Mouse (Mus musculus) hindbrain, postnatal 0 days (tissue): ENCODE data around the gene Txlng. TPM values are rescaled to one million over a fixed set of nuclear protein-coding genes. Genes with fewer than 3 reads are reported as not detected.
"Not testable (repeated sequence)": the region's sequence is repeated elsewhere in the genome, so short reads cannot be mapped to it uniquely, and the experiment has no call there.

ENCODE experiments used
- ATAC-seq: fragments of 200-750 bp; cut with Nextera tagmentation; 2 replicates; pipeline ENCODE4 v1.8.0; 2017; ENCODE audit warnings: mild to moderate bottlenecking, moderate TSS enrichment, moderate library complexity
- DNase-seq: peaks from one replicate; pipeline ENCODE4 v3.0.0-alpha.2; 2015; ENCODE audit warnings: low spot score
- H3K27ac ChIP-seq: fragments of 300-500 bp; sonication (generic); 2 replicates; pipeline ENCODE4 v1.5.1; 2014; ENCODE audit warnings: mild to moderate bottlenecking
- H3K27me3 ChIP-seq: fragments of 300-500 bp; sonication (generic); 2 replicates; pipeline ENCODE4 v1.6.1; 2014; ENCODE audit warnings: low read length, mixed read lengths; ENCODE audit not compliant: insufficient read depth
- H3K36me3 ChIP-seq: fragments of 300-500 bp; sonication (generic); 2 replicates; pipeline ENCODE4 v1.6.1; 2014; ENCODE audit warnings: low read length, mixed read lengths; ENCODE audit not compliant: insufficient read depth
- H3K4me1 ChIP-seq: fragments of 300-500 bp; sonication (generic); 2 replicates; pipeline ENCODE4 v1.6.1; 2014; ENCODE audit warnings: antibody characterized with exemption, low read length, mixed read lengths; ENCODE audit not compliant: insufficient read depth
- H3K4me2 ChIP-seq: fragments of 300-500 bp; sonication (generic); 2 replicates; pipeline ENCODE4 v1.6.1; 2014; ENCODE audit warnings: low read depth, mild to moderate bottlenecking, low read length, moderate library complexity, mixed read lengths
- H3K4me3 ChIP-seq: fragments of 300-500 bp; sonication (generic); 2 replicates; pipeline ENCODE4 v1.5.1; 2014; ENCODE audit warnings: low read length
- H3K9ac ChIP-seq: fragments of 300-500 bp; sonication (generic); replicated peaks from 2 replicates; pipeline ENCODE4 v1.6.1; 2014; ENCODE audit warnings: mild to moderate bottlenecking, low read length, moderate library complexity, mixed read lengths
- H3K9me3 ChIP-seq: fragments of 300-500 bp; sonication (generic); 2 replicates; pipeline ENCODE4 v1.6.1; 2016; ENCODE audit warnings: low read length, mixed read lengths
- CTCF ChIP-seq: IDR thresholded peaks from 2 replicates; pipeline ENCODE4 v1.5.1; 2016; ENCODE audit warnings: antibody characterized with exemption, control low read depth, low read depth
- WGBS: fragments of 180-500 bp; shearing (Covaris S2); extraction: QIAGEN DNeasy Blood & Tissue Kit; methylation state at CpG from one replicate; pipeline ENCODE4 v1.1.7; 2014; 5-methylcytosine and 5-hydroxymethylcytosine counted together
- polyA plus RNA-seq: library from polyadenylated mRNA; unstranded; fragments of >200 nt; fragmentation: Nextera tagmentation; extraction: Ambion mirVana; gene quantifications from 2 replicates; pipeline ENCODE4 v1.2.1, GENCODE M21; 2015
- total RNA-seq: library from RNA; depleted of rRNA; stranded (reverse); fragments of >200 nt; gene quantifications from 2 replicates; pipeline ENCODE4 v1.2.3, GENCODE M21; 2014

Gene Txlng
- total and polyA plus RNA-seq, 2 experiments from 2014 or later = 8.3 to 11.8 TPM

DNA sequence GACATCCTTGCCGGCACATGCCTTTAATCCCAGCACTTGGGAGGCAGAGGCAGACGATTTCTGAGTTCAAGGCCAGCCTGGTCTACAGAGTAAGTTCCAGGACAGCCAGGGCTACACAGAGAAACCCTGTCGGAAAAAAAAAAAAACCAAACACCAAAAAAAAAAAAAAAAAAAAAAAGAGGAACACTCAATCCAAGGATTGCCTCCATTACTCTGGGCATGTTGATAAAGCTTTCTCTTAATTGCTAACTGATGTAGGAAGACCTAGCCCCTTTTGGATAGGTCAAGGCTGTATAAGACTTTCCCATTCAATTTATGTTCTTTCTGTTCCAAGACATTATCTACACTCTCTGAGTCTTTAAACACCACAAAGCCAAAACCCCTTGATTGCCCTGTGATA lies 16.3 kb upstream of the Txlng start:
- H3K27ac ChIP-seq = no peak overlapping the region
- H3K27me3 ChIP-seq = no peaks in the 10 kb centered on the region
- no peak overlapping the region for H3K9ac ChIP-seq
- WGBS = 88% methylated on average over 3 of the region's 3 CpGs
- H3K4me1 ChIP-seq = no peaks in the 10 kb centered on the region
- ATAC-seq (no peak), DNase-seq (no peak)
- TF ChIP-seq CTCF = no peak
- H3K4me2 ChIP-seq = no peak overlapping the region
- no peaks in the 10 kb centered on the region for H3K9me3 ChIP-seq
- H3K36me3 ChIP-seq = no peaks in the 10 kb centered on the region
- H3K4me3 ChIP-seq = no peak overlapping the region

DNA sequence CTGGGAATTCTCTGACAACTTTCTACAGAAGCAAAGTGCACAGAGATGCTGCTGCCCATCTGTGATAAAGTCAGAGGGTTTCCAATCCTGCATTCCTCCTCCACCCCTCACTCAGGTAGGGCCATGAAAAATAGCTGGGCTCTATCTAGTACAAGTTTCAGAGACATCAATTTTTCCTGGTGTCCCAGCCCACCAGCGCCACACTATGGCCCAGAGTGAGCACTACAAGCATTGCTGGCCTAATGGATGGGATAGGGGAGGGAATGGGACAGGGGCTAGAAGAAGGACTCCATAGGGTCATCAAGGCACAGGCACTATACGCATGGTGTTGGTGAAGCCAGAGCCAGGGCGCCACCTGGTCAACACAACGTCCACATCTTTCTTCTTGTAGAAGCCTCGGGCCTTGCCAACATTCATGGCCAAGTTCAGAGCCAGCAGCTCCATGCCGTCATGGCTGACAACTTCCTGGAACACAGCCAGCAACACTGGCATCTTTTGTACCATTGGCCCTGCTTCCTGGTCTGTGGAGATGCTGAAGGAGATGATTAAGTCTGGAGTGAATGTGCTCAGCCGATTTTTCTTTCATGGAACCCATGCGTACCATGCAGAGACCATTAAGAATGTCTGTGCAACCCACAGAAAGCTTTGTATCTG lies 15.3 kb upstream of the Txlng start:
- no peak overlapping the region for H3K4me3 ChIP-seq
- TF ChIP-seq CTCF = no peak
- no peak overlapping the region for H3K9ac ChIP-seq
- ATAC-seq = no peak
- no peaks in the 10 kb centered on the region for H3K36me3 ChIP-seq
- H3K27me3 ChIP-seq = no peaks in the 10 kb centered on the region
- H3K4me1 ChIP-seq = no peaks in the 10 kb centered on the region
- no peak overlapping the region for H3K27ac ChIP-seq
- no peaks in the 10 kb centered on the region for H3K9me3 ChIP-seq
- 64% methylated on average over 8 of the region's 8 CpGs for WGBS
- H3K4me2 ChIP-seq = no peak overlapping the region
- no peak for DNase-seq

DNA sequence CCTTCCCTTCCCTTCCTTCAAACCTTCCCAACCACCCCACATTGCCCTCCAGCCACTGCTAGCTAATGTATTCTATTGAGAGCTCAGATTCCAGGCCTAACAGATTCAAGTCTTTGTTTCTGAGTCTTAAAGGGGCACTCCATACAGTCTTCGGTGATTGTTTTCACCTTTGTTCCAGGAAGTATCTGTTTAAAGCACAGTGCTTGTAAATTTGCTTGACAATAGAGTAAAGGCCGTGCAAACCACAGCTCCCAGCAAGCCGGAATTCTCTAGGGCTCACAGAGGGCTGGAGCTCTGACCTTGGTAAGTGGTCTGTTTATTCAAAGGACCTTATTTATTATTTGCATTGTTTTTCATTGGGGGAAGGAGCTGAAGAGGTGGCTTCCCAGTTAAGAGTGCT lies 2.8 kb upstream of the Txlng start:
- no peaks in the 10 kb centered on the region for H3K4me1 ChIP-seq
- ATAC-seq = no peak
- no peak overlapping the region for H3K4me3 ChIP-seq
- 35% methylated on average over 3 of the region's 3 CpGs for WGBS
- no peak for DNase-seq
- no peaks in the 10 kb centered on the region for H3K36me3 ChIP-seq
- H3K9ac ChIP-seq = no peak overlapping the region
- H3K9me3 ChIP-seq = no peaks in the 10 kb centered on the region
- no peaks in the 10 kb centered on the region for H3K27me3 ChIP-seq
- TF ChIP-seq CTCF = no peak
- H3K27ac ChIP-seq = no peak overlapping the region
- H3K4me2 ChIP-seq = no peak overlapping the region

DNA sequence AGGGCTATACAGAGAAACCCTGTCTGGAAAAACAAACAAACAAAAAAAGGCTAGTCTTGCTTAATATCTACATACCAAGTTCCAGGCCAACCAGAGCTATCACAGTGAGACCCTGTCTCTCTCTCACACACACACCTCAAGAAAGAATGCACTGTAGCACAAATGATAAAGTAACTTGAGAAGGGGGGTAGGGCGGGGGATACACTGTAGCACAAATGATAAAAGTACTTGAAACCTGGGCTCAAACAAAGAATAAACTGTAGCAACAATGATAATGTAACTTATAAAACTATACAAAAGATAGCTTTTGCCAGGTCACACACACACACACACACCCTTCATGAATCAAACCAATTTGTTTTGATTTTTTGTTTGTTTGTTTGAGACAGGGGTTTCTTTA lies 2.3 kb upstream of the Txlng start:
- Histone ChIP-seq H3K4me1 (no peaks in the 10 kb centered on the region), H3K27ac (no peak overlapping the region), H3K4me2 (no peak overlapping the region), H3K4me3 (no peak overlapping the region), H3K9me3 (no peaks in the 10 kb centered on the region), H3K36me3 (no peaks in the 10 kb centered on the region), H3K27me3 (no peaks in the 10 kb centered on the region), H3K9ac (no peak overlapping the region)
- 59% methylated on average over 1 of the region's 1 CpGs for WGBS
- no peak for TF ChIP-seq CTCF
- DNase-seq (no peak), ATAC-seq (no peak)

DNA sequence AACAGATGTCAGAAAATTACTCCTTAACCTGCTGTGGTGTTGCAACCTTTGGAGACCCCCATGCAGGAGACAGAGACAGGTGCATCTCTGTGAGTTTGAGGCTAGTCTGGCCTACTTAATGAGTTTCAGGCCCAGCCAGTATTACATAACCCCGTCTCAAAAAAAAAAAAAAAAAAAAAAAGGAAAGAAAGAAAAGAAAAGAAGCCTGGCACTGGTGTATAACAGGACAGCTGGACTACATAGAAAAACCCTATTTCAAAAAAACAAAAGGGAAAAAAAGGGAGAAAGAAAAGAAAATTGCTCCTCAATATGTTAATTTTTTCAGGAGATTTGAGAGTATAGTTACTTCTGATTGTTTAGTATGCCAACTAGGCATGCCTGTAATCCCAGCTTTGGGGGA lies 1.8 kb upstream of the Txlng start:
- Histone ChIP-seq H3K36me3 (no peaks in the 10 kb centered on the region), H3K4me3 (no peak overlapping the region), H3K9ac (no peak overlapping the region), H3K27me3 (no peaks in the 10 kb centered on the region), H3K27ac (no peak overlapping the region), H3K4me2 (no peak overlapping the region), H3K9me3 (no peaks in the 10 kb centered on the region), H3K4me1 (no peaks in the 10 kb centered on the region)
- TF ChIP-seq CTCF = no peak
- WGBS = 18% methylated on average over 1 of the region's 1 CpGs
- ATAC-seq (no peak), DNase-seq (no peak)

DNA sequence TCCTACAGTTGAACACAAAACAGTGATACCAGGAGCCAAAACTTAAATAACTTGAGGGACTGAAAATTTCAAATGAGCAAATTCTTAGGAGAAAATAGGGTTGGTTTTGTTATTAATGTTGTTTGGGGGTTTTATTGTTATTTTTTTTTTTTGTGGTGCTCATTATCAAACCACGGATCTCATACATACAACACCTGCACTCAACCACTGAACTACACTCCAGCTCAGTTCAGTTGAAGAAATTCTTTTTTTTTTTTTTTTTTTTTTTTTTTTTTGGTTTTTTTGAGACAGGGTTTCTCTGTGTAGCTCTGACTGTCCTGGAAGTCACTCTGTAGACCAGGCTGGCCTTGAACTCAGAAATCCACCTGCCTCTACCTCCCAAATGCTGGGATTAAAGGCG lies 1.1 kb upstream of the Txlng start:
- H3K4me3 ChIP-seq, H3K27me3 ChIP-seq, ATAC-seq, H3K4me1 ChIP-seq, DNase-seq, H3K27ac ChIP-seq, H3K4me2 ChIP-seq, H3K9me3 ChIP-seq, H3K36me3 ChIP-seq, H3K9ac ChIP-seq: not testable (repeated sequence)
- 72% methylated on average over 2 of the region's 2 CpGs for WGBS

DNA sequence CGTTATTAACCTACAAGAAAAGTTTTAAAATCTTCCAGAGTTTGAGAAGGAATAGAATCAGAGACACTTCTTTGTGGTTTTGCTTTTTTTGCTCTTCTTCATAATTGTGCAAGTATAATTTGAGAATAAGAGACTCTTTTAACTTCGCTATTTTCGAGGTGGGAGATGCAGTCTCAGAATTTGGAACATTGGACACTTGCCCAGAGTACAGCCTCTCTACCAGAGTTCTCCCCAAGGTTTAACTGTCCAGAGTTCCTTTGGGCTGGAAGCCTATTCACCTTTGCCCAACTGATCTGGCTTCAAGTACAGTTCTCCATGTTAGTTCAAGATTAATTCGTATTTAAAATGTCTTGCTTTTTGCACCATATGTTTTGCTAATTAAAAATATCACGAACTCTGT lies 487 bp upstream of the Txlng start:
- 46% methylated on average over 5 of the region's 5 CpGs for WGBS
- no peaks in the 10 kb centered on the region for H3K36me3 ChIP-seq
- H3K27me3 ChIP-seq = no peaks in the 10 kb centered on the region
- no peak for TF ChIP-seq CTCF
- H3K4me3 ChIP-seq = peak overlapping the region; percentile 51
- no peaks in the 10 kb centered on the region for H3K4me1 ChIP-seq
- no peak overlapping the region for H3K9ac ChIP-seq
- H3K9me3 ChIP-seq = no peaks in the 10 kb centered on the region
- peak overlapping the region; percentile 40 for H3K4me2 ChIP-seq
- DNase-seq (no peak), ATAC-seq (no peak)
- H3K27ac ChIP-seq = no peak overlapping the region
